Mouse (Mus musculus): ENCODE data around the gene Iqgap1.

DNA sequence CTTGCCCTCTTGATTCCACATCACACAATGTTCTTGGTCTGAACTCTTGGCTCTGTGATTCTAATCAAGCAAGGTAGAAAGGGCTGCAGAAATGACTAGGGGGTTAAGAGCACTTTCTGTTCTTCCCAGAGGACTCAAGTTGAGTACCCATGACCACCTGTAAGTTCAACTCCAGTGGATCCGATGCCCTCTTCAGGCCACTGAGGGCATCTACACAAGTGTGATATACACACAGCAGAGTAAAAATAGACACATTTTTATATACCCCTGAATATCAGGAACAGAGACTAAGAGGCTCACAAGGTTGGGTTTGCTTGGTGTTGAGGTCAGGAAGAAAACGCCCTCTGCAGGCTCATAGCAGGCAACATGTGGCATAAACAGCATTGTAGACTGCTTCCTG, 47.9 kb upstream of the Iqgap1 start:
- no peak for TF ChIP-seq POLR2A (IDR thresholded peaks at IDR 0.05; ENCODE audit: borderline replicate concordance, extremely low read depth, insufficient read depth, insufficient read length, poor library complexity, severe bottlenecking)
- TF ChIP-seq CTCF (IDR thresholded peaks at IDR 0.05; ENCODE audit: borderline replicate concordance, extremely low read depth, insufficient read depth, insufficient read length): no peak

Data from brain, embryonic 14.5 days (tissue).